Mouse (Mus musculus): ENCODE measurements around the gene Traf2.
"Not testable (repeated sequence)": the region's sequence is repeated elsewhere in the genome, so short reads cannot be mapped to it uniquely, and the experiment has no call there.

Gene Traf2

DNA sequence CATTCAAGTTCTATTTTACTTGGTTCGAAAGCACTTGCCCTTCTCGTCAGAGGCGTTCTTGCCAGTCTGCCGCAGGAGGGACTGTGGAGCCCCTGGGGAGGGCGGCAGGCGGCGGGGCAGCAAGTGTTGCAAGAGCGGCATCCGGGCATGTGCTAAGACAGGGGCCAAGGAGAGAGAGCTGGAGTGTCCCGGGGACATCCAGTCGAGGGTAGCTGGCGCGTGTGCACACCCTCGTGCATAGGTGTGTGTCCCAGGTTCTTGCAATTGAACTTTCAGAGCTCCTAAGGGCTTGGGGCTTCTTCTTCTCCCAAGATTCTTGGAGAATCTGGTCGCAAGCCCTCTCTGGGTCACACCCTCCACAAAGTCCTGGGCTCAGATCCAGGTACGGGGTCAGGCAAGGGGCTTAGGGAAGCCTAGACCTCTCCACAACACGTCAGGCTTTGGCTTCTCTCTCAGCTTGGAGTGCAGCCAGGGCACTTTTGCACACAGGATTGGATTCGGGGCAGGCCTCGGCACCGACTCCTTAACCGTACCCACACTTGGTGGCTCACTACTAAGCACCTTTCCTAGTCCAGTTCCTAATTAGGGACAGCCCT, 28.8 kb upstream of the Traf2 start:
- DNase-seq (ENCODE audit: low spot score in 2 of 2) = peak; percentile 57 to 63

DNA sequence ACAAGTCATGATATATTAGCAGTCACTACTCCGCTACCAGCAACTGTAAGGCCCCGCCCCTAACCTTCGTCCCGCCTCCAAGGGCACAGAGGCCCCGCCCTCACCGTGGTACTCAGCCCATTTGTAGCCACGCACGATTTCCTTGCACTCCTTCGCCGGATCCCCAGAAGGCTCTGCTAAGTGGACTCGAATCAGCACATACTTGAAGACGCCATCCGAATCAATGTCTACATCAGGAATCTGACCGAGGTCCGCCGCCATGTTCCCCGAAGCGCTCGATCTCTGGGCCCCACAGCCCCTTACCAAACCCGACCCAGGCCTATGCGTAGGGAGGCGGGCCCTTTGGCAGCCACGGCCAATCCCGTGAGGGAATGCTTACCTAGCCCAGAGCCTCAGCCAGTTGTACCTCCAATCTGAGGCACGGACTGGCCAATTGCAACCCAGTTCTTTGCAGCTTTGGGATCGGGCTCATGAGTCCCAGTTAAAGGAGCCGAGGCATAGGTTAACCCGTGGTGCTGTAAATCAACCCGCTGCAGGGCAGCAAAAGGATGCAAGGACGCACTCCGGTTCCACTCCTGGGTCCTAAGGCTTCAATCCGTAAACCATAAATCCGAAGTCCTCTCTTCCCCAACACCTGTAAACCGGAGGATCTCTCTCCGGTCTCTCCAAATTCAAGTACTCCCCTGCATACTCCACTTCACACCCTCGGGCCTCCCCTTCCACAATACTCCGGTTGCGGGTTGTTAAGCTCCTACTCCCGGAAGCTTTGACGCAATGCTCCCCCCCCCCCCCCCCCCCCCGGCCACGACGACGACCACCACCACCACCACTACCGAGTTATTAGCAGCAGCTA, 28.1 kb upstream of the Traf2 start, which contains the start of the genes Mamdc4 and Phpt1:
Gene Mamdc4, minus strand, starts transcription at position 267 of the 853 bp plus-strand sequence.
Gene Phpt1, minus strand, starts transcription at position 646 of the 853 bp plus-strand sequence.
- DNase-seq (ENCODE audit: low spot score in 2 of 2) = peak; percentile 93 to 96

DNA sequence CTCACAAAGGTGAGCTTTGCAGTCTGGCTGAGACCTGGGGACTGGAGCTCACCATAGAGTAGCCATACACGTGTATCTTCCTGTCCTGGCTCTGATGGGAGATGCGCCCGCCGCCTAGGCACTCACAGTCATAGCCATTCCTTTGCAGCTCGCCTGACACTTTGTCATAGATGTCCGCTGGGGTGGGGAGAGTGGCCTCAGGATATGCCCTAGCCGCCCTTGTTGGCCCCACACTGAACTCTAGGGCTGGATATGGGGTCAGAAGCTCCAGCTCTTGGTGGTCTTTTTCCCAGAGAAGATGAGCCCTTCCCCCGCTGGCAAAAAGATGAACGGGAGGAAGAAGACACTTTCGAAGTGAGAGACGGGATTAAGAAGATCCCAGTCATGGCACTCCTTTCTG, 27.4 kb upstream of the Traf2 start:
- peak in 1 of 2 experiments; percentile 32 for DNase-seq (ENCODE audit: low spot score in 2 of 2)

DNA sequence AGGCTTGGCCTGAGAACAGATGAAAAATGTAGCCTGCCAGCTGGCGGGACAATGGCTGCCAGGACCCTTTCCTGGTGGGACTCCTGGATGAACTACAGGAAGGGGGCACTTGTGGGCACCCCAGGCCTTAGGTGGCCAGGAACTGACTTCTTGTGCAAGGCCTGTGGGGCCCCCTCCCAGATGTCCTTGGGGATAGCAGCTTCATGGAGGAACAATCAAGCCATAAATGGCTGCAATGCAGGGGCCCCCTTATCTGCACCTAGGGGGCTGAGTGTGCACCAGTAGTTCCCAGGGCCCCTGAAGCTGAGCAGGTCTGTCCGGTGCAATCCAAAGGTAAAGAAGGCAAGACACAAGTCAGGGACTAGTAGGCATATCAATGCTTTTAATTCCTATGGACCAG, 26.3 kb upstream of the Traf2 start:
- DNase-seq (ENCODE audit: low spot score in 2 of 2) = no peak

DNA sequence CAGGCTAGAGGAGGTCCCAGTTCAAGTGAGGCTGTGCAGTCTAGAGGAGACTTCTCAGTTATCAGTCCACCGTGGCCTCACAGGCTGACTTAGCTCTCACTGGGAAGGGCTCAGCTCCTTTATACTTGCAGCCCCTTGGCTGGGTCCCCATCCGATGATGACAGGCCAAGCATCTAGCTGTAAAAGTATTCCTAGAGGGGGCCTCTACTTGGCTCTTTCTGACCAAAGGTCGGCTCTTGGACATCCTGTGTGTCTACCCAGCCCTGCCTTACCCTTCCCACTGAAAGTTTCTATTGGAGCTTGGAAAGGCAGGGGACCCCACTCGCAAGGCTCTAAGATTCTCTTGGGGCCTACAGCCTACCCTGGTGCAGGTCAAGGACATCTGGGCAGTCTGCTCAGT, 24.5 kb upstream of the Traf2 start:
- DNase-seq (ENCODE audit: low spot score in 2 of 2) = no peak

DNA sequence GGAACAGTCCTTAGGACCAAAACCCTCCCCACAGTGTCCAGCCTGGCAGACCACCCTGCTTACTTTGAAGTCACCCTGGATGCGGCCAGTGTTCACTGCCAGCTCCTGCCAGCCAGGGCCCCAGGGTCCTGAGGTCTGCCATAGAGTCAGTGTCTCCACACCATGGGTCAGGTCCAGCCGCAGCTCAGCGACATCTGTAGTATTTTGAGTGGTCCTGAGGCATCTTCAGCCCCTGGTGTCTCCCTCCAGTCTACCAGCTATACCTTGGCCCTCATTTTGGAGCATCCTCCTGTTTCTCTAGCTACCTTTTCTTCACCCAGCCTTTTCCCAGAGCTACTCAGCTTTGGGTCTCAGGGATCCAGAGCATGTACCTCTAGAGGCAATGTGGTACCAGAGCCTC, 22.6 kb upstream of the Traf2 start:
- DNase-seq (ENCODE audit: low spot score in 2 of 2) = no peak

DNA sequence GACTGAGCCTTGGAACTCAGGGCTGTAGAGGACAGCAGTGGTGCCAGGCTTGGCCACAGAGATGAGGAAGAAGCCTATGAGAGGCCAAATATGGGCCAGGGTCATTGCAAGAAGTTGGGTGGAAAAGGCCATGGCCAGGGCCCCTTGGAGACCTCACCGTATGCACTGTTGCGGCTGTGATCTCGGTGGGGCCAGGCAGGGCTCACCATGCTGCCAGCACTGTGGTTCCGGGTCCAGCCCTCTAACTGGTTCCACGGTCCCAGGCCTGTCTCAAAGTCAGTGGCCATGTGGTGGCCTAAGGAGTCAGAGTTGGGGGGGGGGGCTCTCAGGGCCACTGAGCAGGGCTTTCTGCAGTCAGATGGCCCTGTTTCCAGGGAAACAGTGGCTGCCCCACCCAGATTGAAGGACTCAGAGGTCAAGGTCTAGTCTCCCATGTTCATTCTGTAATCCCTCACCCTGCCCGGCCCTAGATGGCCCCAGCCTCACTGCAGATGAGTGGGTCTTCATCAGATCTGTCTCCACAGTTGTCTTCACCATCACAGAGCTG, 21.8 kb upstream of the Traf2 start:
- DNase-seq (ENCODE audit: low spot score in 2 of 2) = no peak

DNA sequence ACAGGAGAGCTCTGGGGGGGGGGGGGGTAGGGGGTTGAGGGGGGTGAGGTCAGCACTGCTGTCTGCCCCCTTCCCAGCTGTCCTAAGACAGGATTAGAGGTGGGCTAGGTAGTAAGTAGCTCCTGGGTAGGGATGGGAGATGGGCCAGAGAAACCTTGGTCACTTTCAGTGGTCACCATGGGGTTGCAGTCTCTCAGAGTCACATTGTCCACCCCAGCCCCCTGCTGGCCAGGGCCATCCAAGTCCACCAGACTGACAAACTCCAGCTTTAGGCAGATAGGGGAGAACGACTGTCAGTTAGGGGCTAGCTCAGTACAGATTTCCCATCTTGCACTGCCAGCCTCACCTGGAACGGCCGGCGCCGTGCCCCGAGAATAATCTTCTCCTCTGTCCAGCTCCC, 19.8 kb upstream of the Traf2 start:
- DNase-seq (ENCODE audit: low spot score in 2 of 2) = no peak

DNA sequence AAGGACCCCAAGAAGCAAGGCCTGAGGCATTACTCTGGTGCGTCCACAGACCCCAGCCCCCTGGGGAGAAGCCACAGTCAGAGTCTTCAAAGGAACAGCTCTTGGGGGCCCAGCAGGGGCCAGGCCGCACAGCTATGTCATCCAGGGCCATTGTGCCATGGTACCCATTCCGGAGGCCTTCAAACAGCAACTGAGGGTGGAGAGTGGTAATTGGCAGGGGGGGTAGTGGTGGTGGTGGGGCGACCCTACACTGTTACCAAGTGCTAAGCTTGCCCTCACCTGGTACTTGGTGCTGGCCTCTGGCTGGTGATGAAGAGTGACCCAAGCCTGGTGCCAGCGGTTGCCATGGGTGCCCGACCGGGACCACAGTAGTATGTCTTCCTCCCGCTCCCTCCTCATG, 19.0 kb upstream of the Traf2 start:
- DNase-seq (ENCODE audit: low spot score in 2 of 2) = no peak

DNA sequence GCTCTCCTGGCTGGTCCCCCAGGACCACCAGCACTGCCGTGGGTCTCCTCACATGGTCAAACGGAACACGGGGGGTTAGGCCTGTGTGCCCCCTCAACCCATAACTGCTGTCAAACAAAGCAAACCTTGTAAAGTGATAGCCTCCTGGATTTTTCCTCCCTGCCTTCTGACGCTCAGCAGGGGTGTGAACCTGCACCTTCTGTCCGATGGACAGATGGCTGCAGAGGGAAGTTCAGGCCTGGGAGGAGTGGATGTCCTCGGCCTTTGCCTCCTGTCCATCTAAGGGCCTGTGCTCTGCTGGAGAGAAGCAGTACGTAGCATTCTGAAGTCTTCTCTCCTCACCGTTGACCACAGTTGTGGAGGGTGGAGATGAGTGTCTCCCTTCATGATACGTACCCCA, 15.2 kb upstream of the Traf2 start:
- no peak for DNase-seq (ENCODE audit: low spot score in 2 of 2)

DNA sequence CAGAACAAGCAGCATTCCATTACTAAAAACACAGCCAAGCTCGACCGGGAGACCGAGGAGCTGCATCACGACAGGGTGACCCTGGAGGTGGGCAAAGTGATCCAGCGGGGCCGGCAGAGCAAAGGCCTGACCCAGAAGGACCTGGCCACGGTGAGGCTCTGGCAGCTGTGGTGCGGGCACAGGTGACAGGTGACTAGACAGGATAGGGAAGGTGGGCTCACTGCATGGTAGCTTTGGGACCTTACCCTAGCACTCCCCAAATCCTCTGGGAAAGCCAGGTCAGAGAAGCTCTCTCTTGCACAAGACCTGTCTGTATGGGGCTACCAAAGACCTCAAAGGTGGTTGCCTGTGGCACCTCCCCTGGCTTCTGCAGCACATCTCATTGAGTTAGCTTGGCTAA, 13.8 kb upstream of the Traf2 start:
- no peak for DNase-seq (ENCODE audit: low spot score in 2 of 2)

DNA sequence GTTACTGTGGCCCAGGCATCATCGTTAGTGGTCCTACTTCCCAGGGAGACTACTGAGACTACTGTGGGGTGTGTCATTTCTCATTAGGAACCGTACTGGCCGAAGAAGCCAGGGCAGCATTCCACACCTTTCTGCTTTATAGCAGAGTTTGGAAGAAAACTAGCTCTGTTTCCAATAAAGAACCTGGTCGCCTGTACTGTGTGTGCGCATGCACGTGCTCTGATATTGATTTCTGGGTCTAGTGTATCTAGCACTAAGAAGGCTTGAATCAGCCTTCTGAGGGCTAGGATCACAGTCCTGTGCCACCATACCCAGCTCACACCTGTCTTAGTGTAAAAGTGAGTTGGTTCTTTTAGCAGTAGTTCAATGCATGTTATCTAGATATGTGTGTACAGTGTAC, 12.0 kb upstream of the Traf2 start:
- DNase-seq (ENCODE audit: low spot score in 2 of 2) = no peak

DNA sequence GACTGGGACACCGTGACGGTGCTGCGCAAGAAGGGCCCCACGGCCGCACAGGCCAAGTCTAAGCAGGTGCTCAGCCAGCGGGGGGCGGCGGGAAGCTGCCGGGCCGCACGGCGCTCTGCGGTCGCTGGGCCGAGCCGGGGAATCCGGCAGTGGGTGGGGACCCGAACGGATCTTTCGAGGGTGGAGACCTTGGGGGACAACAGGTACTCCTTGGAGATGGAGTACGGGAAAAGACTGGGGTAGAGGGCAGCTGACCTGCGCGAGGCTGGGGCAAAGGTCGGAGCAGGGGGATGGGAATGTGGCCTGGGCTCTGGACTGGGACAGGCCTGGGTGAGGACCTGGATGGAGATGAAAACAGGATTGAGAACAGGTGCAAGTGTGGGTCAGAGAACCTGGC, 11.2 kb upstream of the Traf2 start:
- DNase-seq (ENCODE audit: low spot score in 2 of 2) = no peak

DNA sequence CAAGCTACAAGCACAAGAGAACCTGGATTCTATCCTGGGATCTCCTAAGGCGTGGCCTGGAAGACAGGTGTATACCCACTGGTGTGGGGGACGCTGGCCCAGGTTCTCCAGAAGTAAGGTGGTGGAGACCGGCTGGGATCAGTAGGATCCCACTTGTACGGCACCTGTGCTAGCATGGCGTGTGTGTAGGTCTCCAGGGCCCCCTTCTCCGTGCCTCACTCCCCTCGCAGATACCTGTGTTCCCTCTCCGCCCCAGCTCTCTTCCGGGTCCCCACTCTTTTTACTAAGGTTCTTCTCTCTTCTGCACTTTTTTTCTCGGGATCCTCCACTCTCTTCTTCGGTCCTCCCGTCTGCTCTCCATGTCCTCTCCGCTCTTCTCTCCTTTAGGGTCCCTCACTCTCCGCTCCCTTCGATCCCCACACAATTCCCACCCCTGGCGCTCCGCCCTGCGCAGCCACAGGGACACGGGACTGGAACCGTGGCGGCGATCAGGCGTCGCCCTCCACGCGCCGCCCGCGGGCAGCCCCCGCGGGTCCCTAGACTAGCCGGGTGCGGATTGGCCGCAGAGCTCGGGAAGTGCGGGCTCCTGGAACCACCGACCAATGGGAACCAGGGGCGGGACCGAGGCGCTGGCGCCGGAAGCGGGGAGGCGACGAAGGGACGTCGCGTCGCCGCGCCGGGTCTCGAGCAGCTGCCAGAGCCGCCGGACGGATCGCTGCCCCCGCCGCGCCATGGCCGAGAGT, 10.7 kb upstream of the Traf2 start, which contains the start of gene Edf1:
Gene Edf1, plus strand, starts transcription at position 627 of the 743 bp plus-strand sequence.
- peak; percentile 91 to 92 for DNase-seq (ENCODE audit: low spot score in 2 of 2)

DNA sequence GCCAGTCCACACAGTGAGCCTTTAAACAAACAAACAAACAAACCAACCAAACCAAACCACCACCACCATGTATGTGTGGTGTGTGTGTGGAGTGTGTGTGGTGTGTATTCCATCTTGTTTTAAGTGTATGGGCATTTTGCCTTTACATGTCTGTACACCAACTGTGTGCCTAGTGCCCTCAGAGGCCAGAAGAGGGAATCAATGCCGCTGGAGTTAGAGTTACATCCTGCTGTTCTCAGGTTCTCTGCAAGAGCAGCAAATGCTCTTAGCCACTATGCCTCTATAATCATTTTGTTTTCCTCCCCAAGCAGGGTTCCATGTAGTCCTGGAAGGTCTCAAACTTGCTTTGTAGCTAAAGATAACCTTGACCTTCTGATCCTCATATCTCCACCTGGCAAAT, 9.6 kb upstream of the Traf2 start:
- no peak for DNase-seq (ENCODE audit: low spot score in 2 of 2)

DNA sequence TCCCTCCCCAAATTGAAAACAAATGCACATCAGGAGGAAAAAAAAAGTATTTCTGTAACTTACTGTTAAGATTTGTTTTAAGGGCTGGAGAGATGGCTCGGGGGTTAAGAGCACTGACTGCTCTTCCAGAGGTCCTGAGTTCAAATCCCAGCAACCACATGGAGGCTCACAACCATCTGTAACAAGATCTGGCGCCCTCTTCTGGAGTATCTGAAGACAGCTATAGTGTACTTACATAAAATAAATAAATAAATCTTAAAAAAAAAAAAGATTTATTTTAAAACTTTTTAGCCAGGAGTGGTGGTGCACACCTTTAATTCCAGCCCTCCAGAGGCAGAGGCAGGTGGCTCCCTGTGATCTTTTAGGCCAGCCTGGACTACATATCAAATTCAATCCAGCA, 8.7 kb upstream of the Traf2 start:
- not testable (repeated sequence) for DNase-seq (ENCODE audit: low spot score in 2 of 2)

DNA sequence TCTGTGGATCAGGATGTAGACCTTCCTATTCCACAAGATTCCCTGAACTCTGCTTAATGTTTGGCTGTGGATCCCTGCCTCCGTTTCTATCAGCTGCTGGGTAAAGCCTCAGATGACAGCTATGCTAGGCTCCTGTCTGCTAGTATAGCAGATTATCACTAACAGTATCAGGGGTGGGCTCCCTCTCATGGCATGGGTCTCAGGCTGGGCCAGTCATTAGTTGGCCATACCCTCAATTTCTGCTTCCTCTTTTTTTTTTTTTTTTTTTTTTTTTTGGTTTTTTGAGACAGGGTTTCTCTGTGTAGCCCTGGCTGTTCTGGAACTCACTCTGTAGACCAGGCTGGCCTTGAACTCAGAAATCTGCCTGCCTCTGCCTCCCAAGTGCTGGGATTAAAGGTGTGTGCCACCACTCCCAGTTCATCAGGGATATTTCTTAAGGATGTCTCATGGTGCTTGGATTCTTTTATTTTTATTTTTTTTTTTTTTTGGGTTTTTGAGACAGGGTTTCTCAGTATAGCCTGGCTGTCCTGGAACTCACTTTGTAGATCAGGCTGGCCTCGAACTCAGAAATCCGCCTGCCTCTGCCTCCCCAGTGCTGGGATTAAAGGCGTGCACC, 6.5 kb upstream of the Traf2 start:
- DNase-seq (ENCODE audit: low spot score in 2 of 2) = not testable (repeated sequence)

DNA sequence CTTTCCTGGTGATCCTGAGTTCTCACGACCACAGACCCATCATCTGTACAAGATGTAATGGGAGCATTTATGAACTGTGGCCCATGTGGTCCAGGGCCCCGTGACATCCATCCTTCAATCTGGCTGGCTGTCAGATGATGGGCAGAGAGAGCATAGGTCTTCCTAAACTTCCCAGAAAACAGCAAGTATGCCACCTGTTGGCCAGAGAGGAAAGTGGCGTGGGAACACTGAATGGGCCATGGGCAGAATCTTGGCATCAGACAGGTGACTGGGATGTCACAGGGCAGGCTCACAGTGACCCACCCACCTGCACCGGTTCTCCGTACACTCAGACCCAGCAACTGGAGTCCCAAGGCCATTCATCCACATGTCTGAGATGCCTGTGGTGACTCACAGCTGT, 4.4 kb upstream of the Traf2 start:
- DNase-seq (ENCODE audit: low spot score in 2 of 2) = peak; percentile 48 to 50

DNA sequence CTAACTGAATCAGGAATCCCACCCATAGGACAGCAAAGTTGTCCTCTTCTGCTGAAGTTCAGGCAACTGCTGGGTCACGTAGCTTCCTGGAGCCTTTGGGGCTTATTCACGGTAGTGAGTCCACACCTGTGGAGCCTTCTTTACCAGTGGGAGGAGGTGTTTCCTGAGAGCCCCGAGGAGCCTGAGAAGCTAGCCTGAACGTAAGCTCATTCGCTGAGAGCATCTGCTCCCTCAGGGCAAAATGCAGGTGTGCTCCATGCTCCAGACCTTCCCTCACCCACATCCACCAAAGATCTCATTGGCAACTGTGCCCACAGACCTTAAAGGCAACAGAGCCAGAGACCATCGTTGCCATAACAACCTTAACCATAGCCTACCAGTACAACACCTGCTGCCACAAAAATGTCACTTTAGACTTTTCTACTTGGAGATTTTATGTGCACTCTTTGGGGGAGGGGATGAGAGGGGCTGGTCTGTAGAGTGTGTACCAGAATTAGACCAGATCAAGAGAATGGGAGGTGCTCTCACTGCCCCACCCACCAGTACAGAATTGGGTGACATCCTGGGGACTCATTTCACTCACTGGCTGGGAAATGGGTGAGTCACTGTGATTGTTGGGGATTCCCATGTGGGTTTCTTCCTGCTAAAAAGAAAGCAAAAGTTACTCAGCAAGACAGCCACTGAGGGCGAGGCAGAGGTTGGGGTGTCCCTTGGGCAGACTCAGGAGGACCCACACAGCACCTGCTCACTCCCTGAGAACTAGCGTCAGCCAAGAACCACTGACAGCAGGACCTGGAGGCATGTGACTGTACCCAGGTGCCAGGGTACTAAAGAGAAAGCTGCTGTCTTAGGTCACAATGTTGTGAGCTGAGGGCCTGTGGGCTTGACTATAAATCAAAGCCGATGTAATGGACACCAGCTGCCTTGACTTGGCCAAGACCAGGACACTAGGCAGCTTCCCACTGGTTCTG, 2.6 kb upstream of the Traf2 start:
- peak; percentile 78 to 84 for DNase-seq (ENCODE audit: low spot score in 2 of 2)

DNA sequence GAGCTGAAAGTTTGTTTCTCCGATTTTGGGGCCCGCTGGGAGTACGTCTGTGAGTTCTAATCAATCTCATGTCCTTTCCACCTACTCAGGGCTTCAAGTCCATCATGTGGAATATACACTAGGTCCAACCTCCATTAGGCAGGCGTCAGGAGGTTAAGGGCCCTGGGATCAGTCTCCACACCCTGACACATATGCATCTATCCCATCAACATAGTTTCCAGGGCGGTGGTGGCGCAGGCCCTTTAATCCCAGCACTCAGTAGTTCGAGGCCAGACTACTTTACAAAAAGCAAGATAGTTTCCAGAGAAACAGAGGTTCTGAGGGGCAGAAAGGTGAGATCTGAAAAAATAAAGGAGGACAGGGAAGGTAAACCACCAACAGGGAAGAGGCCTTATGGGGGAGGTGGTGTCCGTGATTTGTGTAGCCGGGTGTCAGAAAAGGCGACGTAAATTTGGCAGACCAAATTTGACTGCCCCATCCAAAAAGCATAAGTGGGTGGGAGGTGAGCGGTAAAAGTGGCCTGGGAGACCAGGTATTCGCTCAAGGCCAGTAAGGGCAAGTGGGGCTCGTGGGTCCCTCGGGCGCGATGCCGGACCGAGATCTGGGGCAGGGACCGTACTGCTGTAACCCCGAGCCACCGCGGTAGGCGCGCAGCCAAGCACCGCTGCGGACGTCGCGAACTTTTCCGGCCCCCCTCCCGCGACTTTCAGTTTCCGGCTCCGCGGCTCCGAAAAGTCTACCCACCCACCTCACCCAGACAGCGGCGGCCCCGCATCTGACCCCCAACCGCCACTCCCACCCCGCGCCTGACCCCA, 537 bp downstream of the Traf2 start:
- DNase-seq (ENCODE audit: low spot score in 2 of 2) = no peak
